Mouse (Mus musculus) kidney, postnatal 0 days (tissue): ENCODE measurements around the gene Abca1. TPM values are rescaled to one million over a fixed set of nuclear protein-coding genes. Genes with fewer than 3 reads are reported as not detected.

Source experiments
- ATAC-seq: fragments of 200-750 bp; cut with Nextera tagmentation; replicated peaks from 2 replicates; pipeline ENCODE4 v1.8.0; 2017; ENCODE audit warnings: low read depth, moderate number of reproducible peaks, moderate TSS enrichment, moderate library complexity; ENCODE audit not compliant: low FRiP score
- DNase-seq: peaks from one replicate; pipeline ENCODE4 v3.0.0-alpha.2; 2016; ENCODE audit warnings: low spot score
- H3K27ac ChIP-seq: fragments of 300-500 bp; sonication (generic); 2 replicates; pipeline ENCODE4 v1.5.1; 2014; ENCODE audit warnings: mild to moderate bottlenecking
- H3K27me3 ChIP-seq: fragments of 300-500 bp; sonication (generic); 2 replicates; pipeline ENCODE4 v1.6.1; 2014; ENCODE audit warnings: low read length, mixed read lengths; ENCODE audit not compliant: insufficient read depth
- H3K36me3 ChIP-seq: fragments of 300-500 bp; sonication (generic); 2 replicates; pipeline ENCODE4 v1.6.1; 2014; ENCODE audit warnings: low read length, mixed read lengths; ENCODE audit not compliant: insufficient read depth
- H3K4me1 ChIP-seq: fragments of 300-500 bp; sonication (generic); replicated peaks from 2 replicates; pipeline ENCODE4 v1.6.1; 2014; ENCODE audit warnings: antibody characterized with exemption, low read length, mixed read lengths; ENCODE audit not compliant: insufficient read depth
- H3K4me2 ChIP-seq: fragments of 300-500 bp; sonication (generic); 2 replicates; pipeline ENCODE4 v1.6.1; 2014; ENCODE audit warnings: mild to moderate bottlenecking, low read length, moderate library complexity, mixed read lengths
- H3K4me3 ChIP-seq: fragments of 300-500 bp; sonication (generic); replicated peaks from 2 replicates; pipeline ENCODE4 v1.5.1; 2014; ENCODE audit warnings: low read depth, low read length
- H3K9ac ChIP-seq: fragments of 300-500 bp; sonication (generic); 2 replicates; pipeline ENCODE4 v1.6.1; 2014; ENCODE audit warnings: low read depth, low read length
- H3K9me3 ChIP-seq: fragments of 300-500 bp; sonication (generic); replicated peaks from 2 replicates; pipeline ENCODE4 v1.6.1; 2016; ENCODE audit warnings: low read length, inconsistent platforms, mixed read lengths
- CTCF ChIP-seq: IDR thresholded peaks from 2 replicates; pipeline ENCODE4 v1.5.1; 2016; ENCODE audit warnings: antibody characterized with exemption, low read depth, mild to moderate bottlenecking, moderate library complexity
- WGBS: fragments of 180-500 bp; shearing (Covaris S2); extraction: QIAGEN DNeasy Blood & Tissue Kit; methylation state at CpG from one replicate; pipeline ENCODE4 v1.1.7; 2014; 5-methylcytosine and 5-hydroxymethylcytosine counted together
- polyA plus RNA-seq: library from polyadenylated mRNA; unstranded; fragments of >200 nt; fragmentation: Nextera tagmentation; extraction: Ambion mirVana; gene quantifications from 2 replicates; pipeline ENCODE4 v1.2.1, GENCODE M21; 2015

The Abca1 gene
- polyA plus RNA-seq, 1 experiment from 2014 or later: 4.7 TPM

DNA sequence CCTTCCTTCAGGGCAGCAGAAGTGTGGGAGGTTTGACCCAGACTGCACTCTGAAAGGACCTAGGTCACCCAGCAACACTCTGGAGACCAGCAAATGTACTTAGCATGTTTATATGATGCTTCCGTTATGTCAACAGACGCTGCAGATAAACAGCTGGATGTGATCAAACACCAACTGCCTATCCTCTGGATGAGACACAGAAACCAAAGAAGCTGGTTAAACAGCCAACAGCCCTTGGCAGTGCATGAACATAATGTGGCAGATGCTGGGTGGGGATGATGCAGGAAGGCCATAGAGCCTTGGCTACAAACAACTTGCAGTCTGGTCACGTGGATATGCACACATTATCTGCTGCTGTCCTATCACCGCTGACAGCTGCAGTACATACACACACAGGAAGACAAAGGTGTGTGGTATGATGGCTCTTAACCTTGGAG is 47.8 kb downstream of the Abca1 start:
- Histone ChIP-seq H3K36me3 (no peaks in the 10 kb centered on the region), H3K4me1 (peaks cover 12% of the 10 kb centered on the region), H3K27me3 (no peaks in the 10 kb centered on the region), H3K9ac (no peak overlapping the region), H3K9me3 (no peaks in the 10 kb centered on the region), H3K4me3 (no peak overlapping the region), H3K4me2 (no peak overlapping the region), H3K27ac (no peak overlapping the region)
- no peak for TF ChIP-seq CTCF
- DNase-seq (peak; percentile 37), ATAC-seq (no peak)
- 60% methylated on average over 4 of the region's 4 CpGs for WGBS

GRCm38 (mm10) chr4:53110356-53110755 is 49.3 kb downstream of the Abca1 start:
- 31% methylated on average over 5 of the region's 5 CpGs for WGBS
- Histone ChIP-seq H3K27ac (no peak overlapping the region), H3K27me3 (no peaks in the 10 kb centered on the region), H3K9me3 (no peaks in the 10 kb centered on the region), H3K36me3 (no peaks in the 10 kb centered on the region), H3K4me3 (no peak overlapping the region), H3K9ac (no peak overlapping the region), H3K4me1 (0 out of 2 replicates have a peak, but pooled peaks cover 2% of the 10 kb centered on the region), H3K4me2 (no peak overlapping the region)
- DNase-seq (peak; percentile 79), ATAC-seq (no peak)
- TF ChIP-seq CTCF: peak; percentile 69

DNA sequence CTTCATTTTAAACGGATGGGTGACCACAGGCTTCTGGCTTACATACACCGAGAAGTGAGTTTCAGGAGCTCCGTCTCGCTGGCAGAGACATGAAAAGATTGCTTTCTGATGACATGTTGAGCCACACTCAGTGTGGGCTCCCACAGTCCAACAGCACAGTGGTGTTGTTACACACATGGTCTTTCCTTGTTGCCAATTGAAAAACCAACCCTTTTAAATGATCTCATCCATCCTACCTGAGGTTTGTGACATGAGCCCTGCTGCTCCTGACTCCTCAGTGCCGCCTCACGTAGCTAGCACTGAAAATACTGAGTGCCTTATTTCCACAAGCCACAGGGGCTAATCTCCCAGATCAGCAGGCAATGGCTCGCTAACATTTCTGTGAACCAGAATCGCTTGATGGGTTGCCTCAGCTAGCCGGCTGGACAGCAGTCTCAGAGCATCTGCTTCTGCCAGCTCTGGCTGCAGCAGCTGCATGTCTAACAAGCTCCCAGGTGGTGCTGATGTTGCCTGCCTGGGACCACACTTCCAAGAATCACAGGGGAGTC is 50.2 kb downstream of the Abca1 start:
- DNase-seq (no peak), ATAC-seq (no peak)
- Histone ChIP-seq H3K4me1 (no peaks in the 10 kb centered on the region), H3K4me2 (no peak overlapping the region), H3K4me3 (no peak overlapping the region), H3K27me3 (no peaks in the 10 kb centered on the region), H3K9ac (no peak overlapping the region), H3K36me3 (no peaks in the 10 kb centered on the region), H3K9me3 (no peaks in the 10 kb centered on the region), H3K27ac (no peak overlapping the region)
- no peak for TF ChIP-seq CTCF
- whole genome bisulfite sequencing: 54% methylated on average over 9 of the region's 9 CpGs

DNA sequence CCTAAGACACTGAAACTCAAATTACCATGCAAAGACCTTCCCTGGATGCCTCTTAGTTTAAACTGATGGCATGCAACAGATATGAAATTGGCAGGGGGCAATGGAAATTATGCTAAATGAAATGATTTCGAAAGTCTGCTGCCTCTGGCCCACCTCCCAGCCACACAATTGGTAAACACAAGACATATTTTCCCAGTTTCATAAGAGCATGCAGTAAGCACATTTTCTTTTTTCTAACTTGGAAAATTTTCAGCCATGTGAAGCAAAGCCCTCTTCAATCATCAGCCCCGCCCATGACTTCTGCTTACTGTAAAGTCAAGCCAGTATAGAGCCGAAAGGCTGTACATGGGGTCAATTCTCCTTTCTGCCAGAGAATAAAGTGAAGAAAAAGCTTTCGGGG is 51.5 kb downstream of the Abca1 start:
- no peak for DNase-seq
- no peak for TF ChIP-seq CTCF
- ATAC-seq: no peak
- H3K27me3 ChIP-seq: no peaks in the 10 kb centered on the region
- no peaks in the 10 kb centered on the region for H3K4me1 ChIP-seq
- H3K36me3 ChIP-seq: no peaks in the 10 kb centered on the region
- no peak overlapping the region for H3K27ac ChIP-seq
- H3K4me2 ChIP-seq: no peak overlapping the region
- H3K9ac ChIP-seq: no peak overlapping the region
- 78% methylated on average over 4 of the region's 4 CpGs for WGBS
- no peak overlapping the region for H3K4me3 ChIP-seq
- no peaks in the 10 kb centered on the region for H3K9me3 ChIP-seq

DNA sequence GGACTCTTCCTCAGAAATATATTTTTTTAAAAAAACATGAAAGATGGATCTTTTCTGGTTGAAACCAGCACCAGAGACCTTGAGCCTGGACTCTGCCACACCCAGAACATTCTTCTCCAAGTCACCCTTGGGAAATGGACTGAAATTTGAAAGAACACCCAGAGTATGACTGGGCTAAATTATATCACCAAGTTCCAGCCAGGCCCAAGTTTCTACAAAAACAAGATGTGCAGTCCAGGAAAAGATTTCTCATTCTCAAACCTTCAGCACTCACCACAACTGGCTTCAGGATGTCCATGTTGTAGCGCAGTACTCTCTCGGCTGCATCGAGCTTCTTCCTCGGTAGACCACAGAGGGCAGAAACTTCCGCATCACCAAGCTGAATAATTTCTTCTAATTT is 53.0 kb downstream of the Abca1 start:
- DNase-seq: no peak
- Histone ChIP-seq H3K36me3 (no peaks in the 10 kb centered on the region), H3K27ac (no peak overlapping the region), H3K9me3 (no peaks in the 10 kb centered on the region), H3K9ac (no peak overlapping the region), H3K27me3 (no peaks in the 10 kb centered on the region), H3K4me1 (no peaks in the 10 kb centered on the region), H3K4me3 (no peak overlapping the region), H3K4me2 (no peak overlapping the region)
- 90% methylated on average over 5 of the region's 5 CpGs for WGBS
- TF ChIP-seq CTCF: no peak
- no peak for ATAC-seq

- no peak overlapping the region for H3K27ac ChIP-seq
- no peaks in the 10 kb centered on the region for H3K36me3 ChIP-seq
- no peak overlapping the region for H3K9ac ChIP-seq
- H3K4me2 ChIP-seq: no peak overlapping the region
- TF ChIP-seq CTCF: no peak
- DNase-seq: no peak
- no peaks in the 10 kb centered on the region for H3K27me3 ChIP-seq
- no peak for ATAC-seq
- no peaks in the 10 kb centered on the region for H3K9me3 ChIP-seq
- 87% methylated on average over 3 of the region's 3 CpGs for WGBS
- H3K4me1 ChIP-seq: no peaks in the 10 kb centered on the region
- H3K4me3 ChIP-seq: no peak overlapping the region
Measured at GRCm38 (mm10) chr4:53106071-53106470, 53.6 kb downstream of the Abca1 start.

DNA sequence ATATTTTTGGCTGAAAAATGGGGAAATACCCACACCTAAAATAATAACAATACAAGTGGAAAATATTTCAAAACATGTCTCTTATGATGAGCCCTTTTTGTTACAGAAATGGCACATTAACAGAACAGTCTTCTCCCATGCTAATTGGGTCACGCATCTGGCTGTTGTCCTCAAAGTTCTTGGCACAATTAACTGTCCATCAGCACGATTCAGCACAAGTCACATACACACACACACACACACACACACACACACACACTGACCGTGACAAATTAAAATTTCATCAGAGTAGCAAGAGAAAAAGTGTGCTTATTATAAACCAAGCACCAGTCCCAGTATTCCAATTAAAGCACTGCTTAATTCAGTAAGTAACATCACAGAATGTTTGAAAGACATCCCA is 55.1 kb downstream of the Abca1 start:
- TF ChIP-seq CTCF: no peak
- DNase-seq (no peak), ATAC-seq (no peak)
- Histone ChIP-seq H3K27ac (no peak overlapping the region), H3K4me3 (no peak overlapping the region), H3K27me3 (no peaks in the 10 kb centered on the region), H3K36me3 (no peaks in the 10 kb centered on the region), H3K9ac (no peak overlapping the region), H3K9me3 (no peaks in the 10 kb centered on the region), H3K4me2 (no peak overlapping the region), H3K4me1 (no peaks in the 10 kb centered on the region)
- 89% methylated on average over 3 of the region's 3 CpGs for WGBS
